Mouse (Mus musculus) midbrain, embryonic 12.5 days (tissue): ENCODE measurements around the gene Cln6. TPM values are rescaled to one million over a fixed set of nuclear protein-coding genes. Genes with fewer than 3 reads are reported as not detected.

Experiments used
- ATAC-seq: fragments of 200-750 bp; cut with Nextera tagmentation; 2 replicates; pipeline ENCODE4 v1.8.0; 2017; ENCODE audit warnings: low read depth, moderate TSS enrichment, moderate library complexity; ENCODE audit not compliant: low FRiP score
- H3K27ac ChIP-seq: fragments of 300-500 bp; sonication (generic); replicated peaks from 2 replicates; pipeline ENCODE4 v1.5.1; 2016; ENCODE audit warnings: mild to moderate bottlenecking
- H3K27me3 ChIP-seq: fragments of 300-500 bp; sonication (generic); 2 replicates; pipeline ENCODE4 v1.6.1; 2016; ENCODE audit warnings: mild to moderate bottlenecking
- H3K36me3 ChIP-seq: fragments of 300-500 bp; sonication (generic); 2 replicates; pipeline ENCODE4 v1.6.1; 2016
- H3K4me1 ChIP-seq: fragments of 300-500 bp; sonication (generic); 2 replicates; pipeline ENCODE4 v1.6.1; 2016
- H3K4me2 ChIP-seq: fragments of 300-500 bp; sonication (generic); replicated peaks from 2 replicates; pipeline ENCODE4 v1.6.1; 2016; ENCODE audit warnings: mild to moderate bottlenecking, moderate library complexity
- H3K4me3 ChIP-seq: fragments of 300-500 bp; sonication (generic); 2 replicates; pipeline ENCODE4 v1.5.1; 2016; ENCODE audit warnings: mild to moderate bottlenecking
- H3K9ac ChIP-seq: fragments of 300-500 bp; sonication (generic); replicated peaks from 2 replicates; pipeline ENCODE4 v1.6.1; 2016; ENCODE audit warnings: mild to moderate bottlenecking, moderate library complexity
- H3K9me3 ChIP-seq: fragments of 300-500 bp; sonication (generic); 2 replicates; pipeline ENCODE4 v1.6.1; 2016; ENCODE audit warnings: mild to moderate bottlenecking
- WGBS: fragments of 180-500 bp; shearing (Covaris S2); methylation state at CpG from one replicate; pipeline ENCODE4 v1.1.7; 2016; 5-methylcytosine and 5-hydroxymethylcytosine counted together
- polyA plus RNA-seq: library from polyadenylated mRNA; unstranded; fragments of >200 nt; fragmentation: Nextera tagmentation; extraction: Ambion mirVana; gene quantifications from 2 replicates; pipeline ENCODE4 v1.2.1, GENCODE M21; 2016

The Cln6 gene
- polyA plus RNA-seq, 1 experiment from 2014 or later: 8.2 TPM

- H3K27me3 ChIP-seq: no peaks in the 10 kb centered on the region
- H3K4me3 ChIP-seq: no peak overlapping the region
- no peak overlapping the region for H3K27ac ChIP-seq
- no peaks in the 10 kb centered on the region for H3K36me3 ChIP-seq
- ATAC-seq: no peak
- peaks cover 16% of the 10 kb centered on the region for H3K4me1 ChIP-seq
- no peak overlapping the region for H3K4me2 ChIP-seq
- WGBS: 52% methylated on average over 4 of the region's 4 CpGs
- H3K9me3 ChIP-seq: no peaks in the 10 kb centered on the region
- H3K9ac ChIP-seq: no peak overlapping the region
These were observed 2.7 kb upstream of the Cln6 start for GRCm38 (mm10) chr9:62835705-62836446.

GRCm38 (mm10) chr9:62837611-62838010, 974 bp upstream of the Cln6 start:
- Histone ChIP-seq H3K36me3 (no peaks in the 10 kb centered on the region), H3K27me3 (no peaks in the 10 kb centered on the region), H3K9ac (no peak overlapping the region), H3K27ac (no peak overlapping the region), H3K4me1 (peaks cover 16% of the 10 kb centered on the region), H3K4me3 (no peak overlapping the region), H3K9me3 (no peaks in the 10 kb centered on the region), H3K4me2 (no peak overlapping the region)
- 75% methylated on average over 3 of the region's 3 CpGs for WGBS
- ATAC-seq: no peak

GRCm38 (mm10) chr9:62838146-62838505, 459 bp upstream of the Cln6 start:
- H3K9me3 ChIP-seq: no peaks in the 10 kb centered on the region
- peak overlapping the region; percentile 90 for H3K4me2 ChIP-seq
- peaks cover 16% of the 10 kb centered on the region for H3K4me1 ChIP-seq
- ATAC-seq: no peak; the same call in 1 of the 2 replicates
- no peak overlapping the region for H3K27ac ChIP-seq
- 0 out of 2 replicates have a peak overlapping the region, but pooled peaks have one; percentile 86 for H3K9ac ChIP-seq
- WGBS: 19% methylated on average over 8 of the region's 8 CpGs
- no peaks in the 10 kb centered on the region for H3K36me3 ChIP-seq
- peak overlapping the region; percentile 70 for H3K4me3 ChIP-seq
- no peaks in the 10 kb centered on the region for H3K27me3 ChIP-seq

- peak overlapping the region; percentile 70 for H3K27ac ChIP-seq
- peak; percentile 29; the same call in 1 of the 2 replicates for ATAC-seq
- 17% methylated on average over 14 of the region's 14 CpGs for WGBS
These were observed 686 bp downstream of the Cln6 start for GRCm38 (mm10) chr9:62839172-62839770.

GRCm38 (mm10) chr9:62843356-62844024, 4.9 kb downstream of the Cln6 start:
- H3K27ac ChIP-seq: no peak overlapping the region
- H3K36me3 ChIP-seq: no peaks in the 10 kb centered on the region
- no peaks in the 10 kb centered on the region for H3K9me3 ChIP-seq
- H3K27me3 ChIP-seq: no peaks in the 10 kb centered on the region
- no peak overlapping the region for H3K4me3 ChIP-seq
- WGBS: 80% methylated on average over 10 of the region's 10 CpGs
- no peak overlapping the region for H3K9ac ChIP-seq
- no peak for ATAC-seq
- peaks cover 11% of the 10 kb centered on the region for H3K4me1 ChIP-seq
- H3K4me2 ChIP-seq: no peak overlapping the region

More at GRCm38 (mm10) chr9:62839172-62839770, 686 bp downstream of the Cln6 start:
- Histone ChIP-seq H3K4me1 (peaks cover 16% of the 10 kb centered on the region), H3K9me3 (no peaks in the 10 kb centered on the region), H3K4me3 (peak overlapping the region; percentile 70), H3K9ac (peak overlapping the region; percentile 86), H3K27me3 (no peaks in the 10 kb centered on the region), H3K4me2 (peak overlapping the region; percentile 90), H3K36me3 (no peaks in the 10 kb centered on the region)

- peaks cover 5% of the 10 kb centered on the region for H3K4me1 ChIP-seq
- no peak overlapping the region for H3K27ac ChIP-seq
- H3K4me3 ChIP-seq: no peak overlapping the region
- H3K9ac ChIP-seq: no peak overlapping the region
- no peaks in the 10 kb centered on the region for H3K27me3 ChIP-seq
- no peaks in the 10 kb centered on the region for H3K9me3 ChIP-seq
- no peaks in the 10 kb centered on the region for H3K36me3 ChIP-seq
- H3K4me2 ChIP-seq: no peak overlapping the region
- WGBS: 93% methylated on average over 5 of the region's 5 CpGs
- ATAC-seq: no peak
These were observed 5.9 kb downstream of the Cln6 start for GRCm38 (mm10) chr9:62844461-62844860.

- no peak overlapping the region for H3K27ac ChIP-seq
- WGBS: 5% methylated on average over 3 of the region's 3 CpGs
- ATAC-seq: peak; percentile 30; the same call in 1 of the 2 replicates
- H3K4me1 ChIP-seq: no peaks in the 10 kb centered on the region
- H3K4me3 ChIP-seq: no peak overlapping the region
- no peaks in the 10 kb centered on the region for H3K27me3 ChIP-seq
- H3K9me3 ChIP-seq: no peaks in the 10 kb centered on the region
- no peaks in the 10 kb centered on the region for H3K36me3 ChIP-seq
- H3K4me2 ChIP-seq: no peak overlapping the region
- H3K9ac ChIP-seq: no peak overlapping the region
These were observed 9.1 kb downstream of the Cln6 start for GRCm38 (mm10) chr9:62847694-62848093.

GRCm38 (mm10) chr9:62848641-62849040, 10.1 kb downstream of the Cln6 start:
- H3K27ac ChIP-seq: no peak overlapping the region
- no peak for ATAC-seq
- H3K27me3 ChIP-seq: no peaks in the 10 kb centered on the region
- 84% methylated on average over 3 of the region's 3 CpGs for WGBS
- no peaks in the 10 kb centered on the region for H3K9me3 ChIP-seq
- no peaks in the 10 kb centered on the region for H3K36me3 ChIP-seq
- no peak overlapping the region for H3K4me2 ChIP-seq
- H3K4me3 ChIP-seq: no peak overlapping the region
- no peaks in the 10 kb centered on the region for H3K4me1 ChIP-seq
- no peak overlapping the region for H3K9ac ChIP-seq

- H3K36me3 ChIP-seq: no peaks in the 10 kb centered on the region
- H3K9ac ChIP-seq: no peak overlapping the region
- no peaks in the 10 kb centered on the region for H3K9me3 ChIP-seq
- no peaks in the 10 kb centered on the region for H3K4me1 ChIP-seq
- H3K4me3 ChIP-seq: no peak overlapping the region
- H3K4me2 ChIP-seq: no peak overlapping the region
- no peaks in the 10 kb centered on the region for H3K27me3 ChIP-seq
- no peak for ATAC-seq
- 66% methylated on average over 2 of the region's 2 CpGs for WGBS
- no peak overlapping the region for H3K27ac ChIP-seq
These were observed 13.0 kb downstream of the Cln6 start for GRCm38 (mm10) chr9:62851571-62851970.

- H3K4me2 ChIP-seq: no peak overlapping the region
- peaks cover 15% of the 10 kb centered on the region for H3K4me1 ChIP-seq
- 68% methylated on average over 4 of the region's 4 CpGs for WGBS
- H3K27me3 ChIP-seq: no peaks in the 10 kb centered on the region
- H3K36me3 ChIP-seq: no peaks in the 10 kb centered on the region
- ATAC-seq: no peak
- H3K9ac ChIP-seq: no peak overlapping the region
- H3K4me3 ChIP-seq: no peak overlapping the region
- no peak overlapping the region for H3K27ac ChIP-seq
- no peaks in the 10 kb centered on the region for H3K9me3 ChIP-seq
These were observed 15.9 kb downstream of the Cln6 start for GRCm38 (mm10) chr9:62854483-62854882.

- 83% methylated on average over 9 of the region's 9 CpGs for WGBS
These were observed 18.6 kb downstream of the Cln6 start for GRCm38 (mm10) chr9:62857216-62857615.

GRCm38 (mm10) chr9:62857719-62858261, 19.2 kb downstream of the Cln6 start, which contains the start of gene Calml4:
Gene Calml4, plus strand, starts transcription at chr9:62858080.
- no peak within 1 kb of the TSS for H3K4me3 ChIP-seq
- no peaks in the 10 kb centered on the region for H3K9me3 ChIP-seq
- ATAC-seq: no peak
- H3K4me2 ChIP-seq: 0 out of 2 replicates have a peak within 1 kb of the TSS, but pooled peaks have one; percentile 9
- H3K9ac ChIP-seq: no peak within 1 kb of the TSS
- WGBS: 63% methylated on average over 20 of the region's 20 CpGs
- H3K4me1 ChIP-seq: peaks cover 15% of the 10 kb centered on the region
- no peak within 1 kb of the TSS for H3K27ac ChIP-seq
- H3K27me3 ChIP-seq: no peaks in the 10 kb centered on the region
- H3K36me3 ChIP-seq: no peaks in the 10 kb centered on the region

More at GRCm38 (mm10) chr9:62857216-62857615, 18.6 kb downstream of the Cln6 start:
- ATAC-seq: no peak
- Histone ChIP-seq H3K4me2 (no peak overlapping the region), H3K4me1 (peaks cover 15% of the 10 kb centered on the region), H3K27me3 (no peaks in the 10 kb centered on the region), H3K4me3 (no peak overlapping the region), H3K36me3 (no peaks in the 10 kb centered on the region), H3K27ac (no peak overlapping the region), H3K9me3 (no peaks in the 10 kb centered on the region), H3K9ac (no peak overlapping the region)
